Mouse (Mus musculus) spleen, adult 2 months (tissue): Measurements from ENCODE around the gene Olfml3. TPM values are rescaled to one million over a fixed set of nuclear protein-coding genes. Genes with fewer than 3 reads are reported as not detected.
A peak's percentile ranks its signal among the peaks of the same experiment; 100 is the strongest.

ENCODE experiments used
- DNase-seq, 2 experiments: peaks; one replicate each; pipeline versions ENCODE4 v3.0.0 to v3.0.0-alpha.2; 2012 to 2021; ENCODE audit warnings: low spot score in 2 of 2, low read depth in 1 of 2
- H3K27ac ChIP-seq: fragments of 200-500 bp; 2 replicates; pipeline ENCODE4 v1.5.1; 2012; ENCODE audit warnings: low read length, inconsistent platforms; ENCODE audit not compliant: insufficient read depth
- H3K27me3 ChIP-seq: fragments of 200-500 bp; 2 replicates; pipeline ENCODE4 v1.6.1; 2012; ENCODE audit warnings: mild to moderate bottlenecking, moderate library complexity, low read length, inconsistent platforms; ENCODE audit not compliant: control insufficient read depth, insufficient read depth
- H3K36me3 ChIP-seq: fragments of 200-500 bp; 2 replicates; pipeline ENCODE4 v1.6.1; 2012; ENCODE audit warnings: mild to moderate bottlenecking, low read length, inconsistent platforms; ENCODE audit not compliant: control insufficient read depth, insufficient read depth
- H3K4me1 ChIP-seq: fragments of 200-500 bp; 2 replicates; pipeline ENCODE4 v1.6.1; 2011; ENCODE audit warnings: inconsistent platforms; ENCODE audit not compliant: control insufficient read depth, insufficient read depth, insufficient read length
- H3K4me3 ChIP-seq: fragments of 200-500 bp; 2 replicates; pipeline ENCODE4 v1.5.1; 2011; ENCODE audit warnings: mild to moderate bottlenecking, inconsistent platforms; ENCODE audit not compliant: insufficient read depth, insufficient read length; ENCODE audit errors: extremely low read depth
- CTCF ChIP-seq: fragments of 200-500 bp; IDR thresholded peaks from 2 replicates; pipeline ENCODE4 v1.5.1; 2011; ENCODE audit warnings: mild to moderate bottlenecking, inconsistent platforms; ENCODE audit not compliant: insufficient read depth, insufficient read length, insufficient replicate concordance; ENCODE audit errors: extremely low read depth
- POLR2A ChIP-seq: fragments of 200-500 bp; IDR thresholded peaks from 2 replicates; pipeline ENCODE4 v1.6.1; 2011; ENCODE audit warnings: low read depth, low read length, inconsistent platforms
- WGBS: fragments of 180-500 bp; shearing (Covaris S2); methylation state at CpG from one replicate; pipeline ENCODE4 v1.1.7; 2018; 5-methylcytosine and 5-hydroxymethylcytosine counted together
- polyA plus RNA-seq: library from polyadenylated mRNA; depleted of rRNA; stranded (reverse); fragments of >200 nt; gene quantifications from 2 replicates; pipeline ENCODE4 v1.2.3, GENCODE M21; 2012

Olfml3 gene
- polyA plus RNA-seq, 1 experiment = 18.2 TPM

DNA sequence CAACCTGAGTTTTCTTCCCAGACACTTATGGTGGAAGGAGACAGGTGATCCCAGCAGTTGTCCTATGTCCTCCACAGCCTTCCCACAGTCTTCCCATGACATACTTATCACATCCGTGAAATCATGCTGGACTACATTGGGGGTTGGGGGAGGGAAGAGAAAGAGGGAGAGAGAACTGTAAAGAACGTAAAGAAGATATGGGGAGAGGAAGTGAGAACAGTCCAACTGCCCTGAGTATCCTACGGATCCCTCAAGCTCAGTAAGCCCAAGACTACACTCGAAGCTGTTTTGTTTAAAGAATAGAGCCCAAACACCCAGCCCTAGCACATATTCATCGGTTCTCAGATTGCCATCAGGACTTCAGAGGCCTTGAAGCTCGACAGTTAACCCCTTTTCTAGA is 40.9 kb upstream of the Olfml3 start:
- Histone ChIP-seq H3K4me3 (no peak overlapping the region), H3K27me3 (no peaks in the 10 kb centered on the region), H3K4me1 (peaks cover 41% of the 10 kb centered on the region), H3K36me3 (peaks cover 6% of the 10 kb centered on the region), H3K27ac (peak overlapping the region; percentile 10; the same call in 1 of the 2 replicates)
- TF ChIP-seq POLR2A (no peak), CTCF (no peak)
- no peak for DNase-seq
- 30% methylated on average over 6 of the region's 6 CpGs for WGBS

DNA sequence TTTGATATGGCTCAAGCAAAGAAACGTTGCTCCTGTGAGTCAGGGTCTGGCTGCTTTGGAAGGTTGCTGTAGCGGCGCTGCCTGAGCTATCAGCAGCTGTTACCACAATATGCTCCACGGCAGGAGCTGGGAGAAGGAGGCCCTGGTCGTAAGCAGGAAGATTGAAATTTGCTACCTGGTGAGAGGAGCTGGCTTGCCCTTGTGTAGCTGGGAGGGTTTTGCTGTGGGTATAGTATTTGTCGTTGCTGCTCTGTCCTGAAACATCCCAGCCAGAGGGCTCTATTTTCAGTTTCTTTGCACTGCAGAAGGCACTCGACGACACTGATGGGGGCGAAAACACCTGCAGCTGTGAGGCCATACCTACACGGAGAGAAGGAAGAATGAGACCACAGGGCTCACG is 40.1 kb upstream of the Olfml3 start:
- WGBS = 37% methylated on average over 11 of the region's 11 CpGs
- Histone ChIP-seq H3K27me3 (no peaks in the 10 kb centered on the region), H3K4me1 (peaks cover 43% of the 10 kb centered on the region), H3K36me3 (peaks cover 6% of the 10 kb centered on the region), H3K27ac (peak overlapping the region; percentile 29; the same call in 1 of the 2 replicates), H3K4me3 (no peak overlapping the region)
- no peak for TF ChIP-seq CTCF
- DNase-seq = no peak

DNA sequence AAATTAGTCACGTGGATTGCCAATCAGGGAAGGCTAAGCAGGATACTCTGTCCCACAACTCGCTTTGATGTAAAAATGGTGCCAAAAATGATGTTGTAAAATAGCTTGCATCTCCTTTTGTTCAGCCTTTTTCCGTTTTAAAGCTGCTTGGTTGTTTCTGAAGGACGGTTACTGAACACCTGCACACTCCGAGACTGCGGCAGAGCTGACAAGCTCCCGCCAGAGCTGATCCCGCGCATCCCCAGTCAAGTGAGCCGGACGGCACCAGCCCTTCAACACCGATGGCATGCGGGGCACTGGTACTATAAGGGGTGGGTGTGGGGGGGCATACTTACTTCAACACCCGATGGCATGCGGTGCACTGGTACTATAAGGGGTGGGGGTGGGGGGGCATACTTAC is 36.2 kb upstream of the Olfml3 start:
- no peak for DNase-seq
- WGBS = 13% methylated on average over 15 of the region's 15 CpGs
- peak overlapping the region; percentile 86 for H3K27ac ChIP-seq
- peak overlapping the region; percentile 28; the same call in 1 of the 2 replicates for H3K4me3 ChIP-seq
- H3K27me3 ChIP-seq = no peaks in the 10 kb centered on the region
- TF ChIP-seq POLR2A = no peak
- no peak for TF ChIP-seq CTCF
- H3K4me1 ChIP-seq = peaks cover 39% of the 10 kb centered on the region
- peaks cover 8% of the 10 kb centered on the region for H3K36me3 ChIP-seq

DNA sequence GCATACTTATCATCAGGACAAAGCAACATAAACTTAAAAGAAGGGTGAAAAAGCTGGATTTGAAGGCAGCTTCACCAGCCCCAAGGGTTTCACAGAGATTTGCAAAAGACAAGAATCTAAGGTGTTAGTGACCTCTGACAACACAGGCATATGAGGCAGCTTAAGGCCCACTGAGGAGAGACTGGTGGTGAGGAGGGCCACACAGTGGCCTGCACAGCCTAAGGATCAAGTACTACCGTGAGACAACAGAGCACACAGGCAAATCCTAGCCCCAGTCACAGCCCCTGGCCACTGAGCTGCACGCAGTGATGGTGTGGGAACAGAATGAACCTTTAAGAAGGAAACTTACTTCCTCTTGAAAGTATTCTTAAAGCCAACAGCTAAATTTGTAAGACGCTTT is 35.7 kb upstream of the Olfml3 start:
- Histone ChIP-seq H3K27me3 (no peaks in the 10 kb centered on the region), H3K4me1 (peaks cover 36% of the 10 kb centered on the region), H3K27ac (peak overlapping the region; percentile 86), H3K36me3 (peaks cover 11% of the 10 kb centered on the region), H3K4me3 (no peak overlapping the region)
- no peak for DNase-seq
- TF ChIP-seq POLR2A = no peak
- TF ChIP-seq CTCF = no peak
- WGBS = 12% methylated on average over 3 of the region's 3 CpGs

DNA sequence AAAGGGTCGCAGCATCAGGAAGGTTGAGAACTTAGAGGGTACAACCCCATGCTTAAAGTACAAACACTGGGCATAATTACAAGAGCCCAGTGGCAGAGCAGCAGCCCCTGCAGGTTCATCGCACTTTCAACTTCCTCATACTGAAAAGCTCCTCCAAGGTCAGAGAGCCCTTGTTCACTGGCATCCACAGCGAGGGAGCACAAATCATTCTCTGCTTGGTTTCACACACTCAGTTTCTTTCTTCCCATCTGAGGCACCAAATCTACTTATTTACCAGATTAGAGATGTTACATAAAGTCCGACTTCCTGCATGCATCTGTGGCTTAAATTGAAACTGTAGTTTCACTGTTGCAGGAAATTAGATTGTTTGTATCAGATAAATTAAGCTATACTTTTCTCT is 35.0 kb upstream of the Olfml3 start:
- H3K27me3 ChIP-seq = no peaks in the 10 kb centered on the region
- peak overlapping the region; percentile 86 for H3K27ac ChIP-seq
- H3K4me1 ChIP-seq = peaks cover 30% of the 10 kb centered on the region
- DNase-seq = peak in 1 of 2 experiments; percentile 61
- 4% methylated on average over 4 of the region's 4 CpGs for WGBS
- TF ChIP-seq CTCF (no peak), POLR2A (no peak)
- H3K36me3 ChIP-seq = peaks cover 15% of the 10 kb centered on the region
- no peak overlapping the region for H3K4me3 ChIP-seq

DNA sequence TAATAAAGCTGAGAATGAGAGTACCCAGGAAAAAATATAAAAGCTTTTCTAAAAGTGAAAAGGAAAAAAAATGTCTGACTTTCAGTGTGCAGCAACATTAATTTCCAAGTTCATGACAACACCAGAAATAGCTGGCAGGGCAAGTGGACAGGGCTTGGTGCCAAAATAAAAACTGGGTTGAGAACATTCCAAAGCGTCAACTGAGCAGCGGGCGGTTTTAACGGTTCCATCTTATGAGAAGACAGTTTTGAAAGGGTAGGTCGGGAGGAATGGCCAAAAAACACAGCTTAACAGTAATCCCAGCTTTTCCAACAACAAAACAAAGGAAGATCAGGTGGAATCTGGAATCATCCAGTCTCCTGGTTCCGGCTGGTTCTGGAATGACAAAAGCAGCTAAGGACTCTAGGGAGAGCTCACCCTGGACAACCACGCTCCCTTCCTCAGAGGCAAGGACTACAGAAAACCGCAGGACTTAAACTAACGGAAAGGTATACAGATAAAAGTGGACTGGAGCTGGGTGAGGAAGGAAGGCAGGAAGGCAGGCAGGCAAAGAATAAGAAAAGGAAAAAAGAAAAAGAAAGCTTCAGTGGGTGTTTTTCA is 33.8 kb upstream of the Olfml3 start:
- TF ChIP-seq CTCF (no peak), POLR2A (no peak)
- Histone ChIP-seq H3K36me3 (peaks cover 17% of the 10 kb centered on the region), H3K4me3 (no peak overlapping the region), H3K27ac (peak overlapping the region; percentile 75; the same call in 1 of the 2 replicates), H3K27me3 (no peaks in the 10 kb centered on the region), H3K4me1 (peaks cover 27% of the 10 kb centered on the region)
- 40% methylated on average over 9 of the region's 9 CpGs for WGBS
- no peak for DNase-seq

DNA sequence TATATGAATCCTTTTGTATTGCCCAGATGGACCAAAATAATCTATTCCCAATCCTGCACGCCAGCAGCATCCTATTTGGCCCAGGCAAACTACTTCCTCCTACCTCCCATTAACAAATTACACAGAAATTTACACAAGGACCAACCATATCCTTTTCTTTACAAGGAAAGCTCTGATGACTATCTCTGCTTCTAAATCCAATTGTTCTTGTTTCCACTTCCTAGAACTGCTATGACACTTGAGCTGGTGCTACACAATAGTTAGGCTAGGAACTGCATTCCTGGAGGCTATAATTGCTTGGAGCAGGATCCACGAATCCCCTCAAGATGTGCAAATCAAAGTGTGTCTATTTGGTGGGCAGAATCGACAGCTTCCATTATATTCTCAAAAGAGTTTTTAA is 29.0 kb upstream of the Olfml3 start:
- peaks cover 7% of the 10 kb centered on the region for H3K4me1 ChIP-seq
- H3K27me3 ChIP-seq = no peaks in the 10 kb centered on the region
- DNase-seq = no peak
- H3K27ac ChIP-seq = no peak overlapping the region
- peaks cover 36% of the 10 kb centered on the region for H3K36me3 ChIP-seq
- WGBS = 87% methylated on average over 3 of the region's 3 CpGs
- H3K4me3 ChIP-seq = no peak overlapping the region; the same call in 1 of the 2 replicates
- TF ChIP-seq POLR2A (no peak), CTCF (no peak)
